Mouse (Mus musculus) liver, postnatal 0 days (tissue): Measurements from ENCODE around the gene Chmp6.

ENCODE experiments used
- CTCF ChIP-seq: sonication (generic); IDR thresholded peaks from 2 replicates; pipeline ENCODE4 v1.5.1; 2016; ENCODE audit warnings: antibody characterized with exemption, low read depth
- EP300 ChIP-seq: IDR thresholded peaks from 2 replicates; pipeline ENCODE4 v1.6.1; 2016; ENCODE audit warnings: antibody characterized with exemption, low read depth, mild to moderate bottlenecking

DNA sequence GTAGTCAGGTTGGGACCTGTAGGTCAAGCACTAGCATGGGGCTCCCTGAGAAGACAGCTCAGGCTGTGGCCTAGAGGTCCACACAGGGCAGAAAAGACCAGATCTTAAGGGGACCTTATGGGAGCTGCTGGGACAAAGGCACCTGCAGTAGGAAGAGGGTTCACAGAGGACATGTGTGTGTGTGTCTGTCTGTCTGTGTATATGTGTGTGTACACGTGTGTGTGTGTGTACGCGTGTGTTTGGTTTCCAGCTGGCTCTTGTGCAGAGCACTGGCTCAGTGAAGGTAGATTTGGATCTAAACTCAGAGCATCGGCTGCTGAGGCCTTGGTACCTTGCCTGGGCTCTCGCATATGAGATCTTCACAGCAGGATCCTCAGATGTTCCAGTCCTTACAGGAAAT lies 7.4 kb downstream of the Chmp6 start:
- TF ChIP-seq CTCF (no peak), EP300 (no peak)
